Mouse (Mus musculus) forebrain, postnatal 0 days (tissue): ENCODE measurements around the gene Cep57. TPM values are rescaled to one million over a fixed set of nuclear protein-coding genes. Genes with fewer than 3 reads are reported as not detected.

Experiments used
- ATAC-seq: fragments of 200-750 bp; cut with Nextera tagmentation; 2 replicates; pipeline ENCODE4 v1.8.0; 2017; ENCODE audit warnings: mild to moderate bottlenecking, moderate library complexity
- DNase-seq: peaks from one replicate; pipeline ENCODE4 v3.0.0-alpha.2; 2015
- H3K27ac ChIP-seq: fragments of 300-500 bp; sonication (generic); 2 replicates; pipeline ENCODE4 v1.5.1; 2014; ENCODE audit warnings: low read depth, mild to moderate bottlenecking, antibody characterized with exemption, low read length, moderate library complexity, mixed read lengths
- H3K27me3 ChIP-seq: fragments of 300-500 bp; sonication (generic); 2 replicates; pipeline ENCODE4 v1.6.1; 2014; ENCODE audit warnings: mild to moderate bottlenecking, low read length, mixed read lengths; ENCODE audit not compliant: insufficient read depth
- H3K36me3 ChIP-seq: fragments of 300-500 bp; sonication (generic); 2 replicates; pipeline ENCODE4 v1.6.1; 2014; ENCODE audit warnings: mild to moderate bottlenecking, moderate library complexity; ENCODE audit not compliant: insufficient read depth
- H3K4me1 ChIP-seq: fragments of 300-500 bp; sonication (generic); 2 replicates; pipeline ENCODE4 v1.6.1; 2014; ENCODE audit warnings: antibody characterized with exemption; ENCODE audit not compliant: insufficient read depth
- H3K4me2 ChIP-seq: fragments of 300-500 bp; sonication (generic); 2 replicates; pipeline ENCODE4 v1.6.1; 2014; ENCODE audit warnings: low read depth, mild to moderate bottlenecking, moderate library complexity
- H3K4me3 ChIP-seq: fragments of 300-500 bp; sonication (generic); 2 replicates; pipeline ENCODE4 v1.5.1; 2014; ENCODE audit warnings: low read depth, low read length, mixed read lengths
- H3K9ac ChIP-seq: fragments of 300-500 bp; sonication (generic); 2 replicates; pipeline ENCODE4 v1.6.1; 2014; ENCODE audit warnings: mild to moderate bottlenecking
- H3K9me3 ChIP-seq: fragments of 300-500 bp; sonication (generic); 2 replicates; pipeline ENCODE4 v1.6.1; 2016; ENCODE audit warnings: low read length
- CTCF ChIP-seq: sonication (generic); IDR thresholded peaks from 2 replicates; pipeline ENCODE4 v1.5.1; 2016; ENCODE audit warnings: antibody characterized with exemption, control low read depth, low read depth
- WGBS: fragments of 180-500 bp; shearing (Covaris S2); extraction: QIAGEN DNeasy Blood & Tissue Kit; methylation state at CpG from one replicate; pipeline ENCODE4 v1.1.7; 2014; 5-methylcytosine and 5-hydroxymethylcytosine counted together
- polyA plus RNA-seq: library from polyadenylated mRNA; unstranded; fragments of >200 nt; fragmentation: Nextera tagmentation; extraction: Ambion mirVana; gene quantifications from 2 replicates; pipeline ENCODE4 v1.2.1, GENCODE M21; 2015
- total RNA-seq: library from RNA; depleted of rRNA; stranded (reverse); fragments of >200 nt; gene quantifications from 2 replicates; pipeline ENCODE4 v1.2.3, GENCODE M21; 2014; rRNA removed

Gene Cep57
- total RNA-seq = 31.9 and 33.2 TPM in 2 replicates
- polyA plus RNA-seq = 39.9 and 40.8 TPM in 2 replicates

DNA sequence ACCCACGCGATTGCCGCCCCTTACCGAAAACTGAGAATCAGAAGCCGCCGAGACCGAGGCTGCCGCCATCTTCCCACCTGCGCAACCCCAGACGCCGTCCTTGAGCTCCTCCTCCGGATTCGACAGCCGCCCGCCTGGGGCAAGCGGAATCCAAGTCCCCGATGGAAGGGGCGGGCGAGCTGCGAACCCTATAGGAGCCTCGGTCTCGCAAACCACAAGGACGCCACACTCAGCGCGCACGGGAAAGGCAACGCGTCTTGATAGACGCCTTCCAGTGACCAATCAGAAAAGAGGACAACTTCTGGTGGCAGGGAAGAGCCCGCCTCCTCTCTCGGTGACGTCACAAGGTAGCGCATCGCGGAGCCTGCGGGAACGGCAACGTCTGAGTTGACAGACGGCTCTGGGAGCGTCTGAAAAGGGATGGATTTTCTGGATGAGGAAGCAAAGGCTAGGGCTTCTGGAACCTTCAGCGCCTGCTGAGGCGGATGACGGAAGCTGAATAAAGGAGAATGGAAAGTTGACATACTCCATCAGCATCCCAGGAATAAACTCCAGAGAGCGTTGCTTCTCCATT lies at the start of gene Cep57:
TSS of gene Cep57 (minus strand) at position 276 of the 574 bp plus-strand sequence.
- H3K9ac ChIP-seq = peak within 1 kb of the TSS; percentile 87
- peak within 1 kb of the TSS; percentile 73 for H3K4me2 ChIP-seq
- H3K36me3 ChIP-seq = peaks cover 11% of the 10 kb centered on the region
- peaks cover 12% of the 10 kb centered on the region for H3K4me1 ChIP-seq
- WGBS = 1% methylated on average over 44 of the region's 44 CpGs
- peak within 1 kb of the TSS; percentile 99 for H3K27ac ChIP-seq
- H3K4me3 ChIP-seq = peak within 1 kb of the TSS; percentile 67
- no peaks in the 10 kb centered on the region for H3K27me3 ChIP-seq
- ATAC-seq (peak; percentile 89), DNase-seq (peak; percentile 99)
- no peaks in the 10 kb centered on the region for H3K9me3 ChIP-seq
- TF ChIP-seq CTCF = no peak

DNA sequence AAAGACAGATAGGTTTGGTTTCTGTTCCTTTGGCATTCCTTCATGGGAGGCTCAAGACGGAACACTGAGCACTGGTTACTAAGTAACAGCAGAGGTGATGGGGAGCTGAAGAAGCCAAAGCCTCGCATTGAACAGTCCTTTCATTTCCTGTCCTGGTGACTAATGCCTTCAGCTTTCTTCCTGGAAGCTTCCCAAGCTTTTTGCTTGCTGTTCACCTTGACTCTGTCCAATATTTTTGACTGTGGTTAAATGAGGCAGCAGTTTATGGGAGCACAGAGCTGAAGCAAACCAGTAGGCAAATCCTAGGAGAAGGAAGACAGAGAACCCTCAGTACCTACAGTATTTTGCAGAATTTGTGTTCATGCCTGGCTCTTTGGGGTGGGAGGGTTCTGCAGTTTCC lies 48.4 kb upstream of the Cep57 start:
- H3K4me2 ChIP-seq = no peak overlapping the region
- H3K36me3 ChIP-seq = no peaks in the 10 kb centered on the region
- no peaks in the 10 kb centered on the region for H3K4me1 ChIP-seq
- no peak overlapping the region for H3K4me3 ChIP-seq
- H3K27me3 ChIP-seq = no peaks in the 10 kb centered on the region
- 71% methylated on average over 2 of the region's 2 CpGs for WGBS
- DNase-seq (no peak), ATAC-seq (no peak)
- H3K9me3 ChIP-seq = no peaks in the 10 kb centered on the region
- TF ChIP-seq CTCF = no peak
- no peak overlapping the region for H3K9ac ChIP-seq
- no peak overlapping the region for H3K27ac ChIP-seq

DNA sequence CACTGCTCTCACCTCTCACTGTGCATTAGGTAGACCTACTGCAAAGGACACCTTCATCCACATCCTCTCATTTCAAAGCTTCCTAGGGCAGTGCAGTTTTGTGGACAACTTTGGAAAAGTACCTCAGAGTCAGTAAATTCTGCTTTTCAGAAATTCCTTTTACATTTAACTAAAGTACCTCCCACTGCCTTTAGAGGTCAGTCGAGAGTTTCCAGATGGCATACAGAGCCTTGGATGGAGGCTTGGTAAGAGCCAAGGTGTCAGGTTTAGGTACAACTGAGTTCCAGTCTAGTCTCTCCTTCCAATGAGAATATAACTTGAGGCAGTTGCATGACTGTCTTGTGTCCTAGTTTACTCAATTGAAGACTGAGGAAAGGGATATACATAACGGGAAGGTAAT lies 47.5 kb upstream of the Cep57 start:
- no peak for DNase-seq
- no peaks in the 10 kb centered on the region for H3K36me3 ChIP-seq

DNA sequence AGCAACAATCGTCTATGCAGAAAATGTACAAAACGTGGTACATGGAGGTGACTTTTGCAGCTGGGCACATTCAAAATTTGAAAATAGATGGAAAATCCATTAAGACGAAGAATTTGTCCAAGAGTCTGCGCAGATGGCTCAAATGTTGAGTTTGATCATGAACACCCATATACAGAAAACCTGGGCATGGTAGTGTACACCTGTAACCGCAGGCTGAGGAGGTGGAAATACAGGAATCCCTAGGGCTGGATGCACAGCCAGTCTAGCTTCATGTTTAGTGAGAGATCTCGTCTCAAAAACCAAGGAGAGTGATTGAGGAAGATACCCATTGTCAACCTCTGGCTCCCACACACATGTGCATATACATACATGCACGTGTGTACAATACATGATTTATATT lies 44.7 kb upstream of the Cep57 start:
- no peaks in the 10 kb centered on the region for H3K9me3 ChIP-seq
- H3K27me3 ChIP-seq = no peaks in the 10 kb centered on the region
- H3K4me1 ChIP-seq = no peaks in the 10 kb centered on the region
- H3K27ac ChIP-seq = no peak overlapping the region
- no peak for TF ChIP-seq CTCF
- H3K4me2 ChIP-seq = no peak overlapping the region
- DNase-seq = no peak
- H3K9ac ChIP-seq = no peak overlapping the region
- ATAC-seq = no peak
- H3K36me3 ChIP-seq = no peaks in the 10 kb centered on the region
- 87% methylated on average over 7 of the region's 7 CpGs for WGBS
- H3K4me3 ChIP-seq = no peak overlapping the region

More for the DNA sequence above, 47.5 kb upstream of the Cep57 start:
- no peaks in the 10 kb centered on the region for H3K9me3 ChIP-seq
- no peak overlapping the region for H3K9ac ChIP-seq
- no peak overlapping the region for H3K27ac ChIP-seq
- 55% methylated on average over 2 of the region's 2 CpGs for WGBS
- no peak for ATAC-seq
- H3K4me2 ChIP-seq = no peak overlapping the region
- H3K4me3 ChIP-seq = no peak overlapping the region
- peak; percentile 38; the same call in 1 of the 2 replicates for TF ChIP-seq CTCF
- no peaks in the 10 kb centered on the region for H3K27me3 ChIP-seq
- no peaks in the 10 kb centered on the region for H3K4me1 ChIP-seq

DNA sequence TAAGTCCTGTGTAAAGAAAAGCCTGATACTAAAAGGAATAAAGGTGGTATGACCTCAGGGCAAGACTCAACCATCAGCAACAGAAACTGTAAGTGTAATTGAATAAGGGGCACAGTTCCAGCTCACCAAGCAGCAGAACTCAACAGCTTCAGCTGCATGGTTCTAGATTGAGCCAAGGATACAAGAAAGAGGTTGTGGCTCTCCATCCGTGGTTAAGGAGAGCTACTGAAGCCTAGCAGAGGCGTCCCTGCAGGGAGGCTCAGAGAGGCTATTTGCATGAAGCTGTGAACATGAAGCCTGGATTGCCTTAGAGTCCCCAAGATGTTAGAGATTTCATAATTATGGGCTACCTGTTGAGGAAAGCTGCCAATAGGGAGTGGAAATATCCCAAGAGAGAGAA lies 40.7 kb upstream of the Cep57 start:
- Histone ChIP-seq H3K27ac (no peak overlapping the region), H3K4me2 (no peak overlapping the region), H3K9ac (no peak overlapping the region), H3K4me1 (no peaks in the 10 kb centered on the region), H3K27me3 (no peaks in the 10 kb centered on the region), H3K4me3 (no peak overlapping the region), H3K9me3 (no peaks in the 10 kb centered on the region), H3K36me3 (no peaks in the 10 kb centered on the region)
- ATAC-seq (no peak), DNase-seq (no peak)
- WGBS = 65% methylated on average over 2 of the region's 2 CpGs
- no peak for TF ChIP-seq CTCF

DNA sequence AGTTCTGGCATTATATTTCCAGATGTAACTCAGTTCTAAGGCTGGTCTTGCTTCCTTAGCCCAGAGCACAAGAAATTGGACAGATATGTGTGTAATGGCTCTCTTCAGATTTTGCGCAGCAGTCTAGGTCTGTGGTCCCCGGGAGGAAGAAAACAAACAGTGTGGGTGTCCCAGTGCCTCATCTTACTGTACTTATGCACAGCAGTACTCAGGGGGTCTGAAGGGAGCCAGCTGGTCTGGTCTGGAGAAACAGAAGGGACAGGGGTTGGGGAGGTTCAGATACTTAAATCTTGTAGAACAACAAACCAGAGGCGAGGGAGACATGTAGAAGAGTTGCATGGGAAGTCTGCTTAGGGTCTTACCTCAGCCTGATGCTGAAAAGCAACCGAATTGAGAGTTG lies 29.9 kb upstream of the Cep57 start:
- H3K27ac ChIP-seq = no peak overlapping the region
- no peaks in the 10 kb centered on the region for H3K4me1 ChIP-seq
- DNase-seq (no peak), ATAC-seq (no peak)
- no peak overlapping the region for H3K9ac ChIP-seq
- WGBS = 86% methylated on average over 4 of the region's 4 CpGs
- TF ChIP-seq CTCF = no peak
- H3K4me3 ChIP-seq = no peak overlapping the region
- no peaks in the 10 kb centered on the region for H3K27me3 ChIP-seq
- no peak overlapping the region for H3K4me2 ChIP-seq
- no peaks in the 10 kb centered on the region for H3K9me3 ChIP-seq
- H3K36me3 ChIP-seq = no peaks in the 10 kb centered on the region

DNA sequence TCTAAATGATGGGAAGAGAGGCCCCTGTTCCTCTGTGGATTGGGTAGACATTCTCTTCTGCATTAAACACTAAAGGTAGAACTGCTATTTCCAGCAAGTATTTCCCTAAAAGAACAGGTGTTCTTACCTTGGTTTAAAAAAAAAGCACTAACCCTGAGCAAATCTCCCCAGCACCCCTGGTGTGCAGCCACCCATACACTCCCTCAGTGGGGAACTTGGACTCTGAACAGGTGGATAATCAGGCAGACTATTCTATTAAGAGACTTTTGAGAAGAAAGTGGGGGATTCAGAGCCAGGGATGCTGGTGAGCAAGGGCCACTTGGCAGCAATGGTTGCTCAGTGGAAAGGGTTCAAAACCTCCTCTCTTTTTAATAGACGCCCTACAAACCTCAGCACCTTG lies 29.3 kb upstream of the Cep57 start:
- H3K4me2 ChIP-seq = no peak overlapping the region
- no peaks in the 10 kb centered on the region for H3K27me3 ChIP-seq
- H3K36me3 ChIP-seq = no peaks in the 10 kb centered on the region
- H3K4me1 ChIP-seq = no peaks in the 10 kb centered on the region
- ATAC-seq (no peak), DNase-seq (no peak)
- no peak overlapping the region for H3K9ac ChIP-seq
- TF ChIP-seq CTCF = no peak
- no peaks in the 10 kb centered on the region for H3K9me3 ChIP-seq
- 67% methylated on average over 1 of the region's 1 CpGs for WGBS
- no peak overlapping the region for H3K4me3 ChIP-seq
- H3K27ac ChIP-seq = no peak overlapping the region
